Comparison of ENCODE assay signal across 21 mouse cellular contexts in the genomic region with DNA sequence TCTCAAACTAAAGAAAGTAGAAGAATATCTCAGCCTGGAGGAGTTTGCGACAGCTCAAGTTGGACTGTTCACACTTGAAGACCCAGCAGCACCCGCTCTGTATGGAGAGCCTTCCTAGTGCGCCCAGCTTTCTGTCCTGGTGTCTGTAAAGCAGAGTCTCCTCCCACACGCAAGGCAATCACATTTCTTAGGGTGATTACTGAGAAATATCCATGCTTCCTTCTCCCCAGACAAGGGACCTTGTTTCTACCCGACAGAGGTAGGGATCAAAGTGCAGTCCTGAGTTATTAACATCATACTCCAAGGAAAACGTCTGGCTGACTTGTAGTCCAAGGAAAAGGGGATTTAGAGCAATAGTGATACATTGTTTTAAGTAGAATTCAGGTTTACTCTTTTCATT. TPM values are rescaled to one million over a fixed set of nuclear protein-coding genes. Genes with fewer than 3 reads are reported as not detected.
"Had no signal": no experiment of that assay in that cellular context is flagged by ENCODE, and none has a peak within 500 bp of the region (broad histone marks: within the 10 kb centered on the region; RNA-seq: fewer than 3 reads in every experiment).

No protein-coding gene starts in this region.

- H3K36me3 ChIP-seq: hindbrain, embryonic 13.5 days; limb, embryonic 12.5 days; liver, embryonic 15.5 days; midbrain, embryonic 13.5 days had no signal

- ATAC-seq: lung, postnatal 0 days; midbrain, embryonic 13.5 days had no signal

- H3K9ac ChIP-seq: hindbrain, embryonic 13.5 days; limb, embryonic 12.5 days; liver, embryonic 15.5 days; midbrain, embryonic 13.5 days had no signal

- H3K9me3 ChIP-seq: hindbrain, embryonic 13.5 days; limb, embryonic 12.5 days; liver, embryonic 15.5 days; midbrain, embryonic 13.5 days had no signal

- H3K4me2 ChIP-seq: hindbrain, embryonic 13.5 days; limb, embryonic 12.5 days; liver, embryonic 11.5 days; liver, embryonic 15.5 days; midbrain, embryonic 13.5 days had no signal

- H3K4me1 ChIP-seq: hindbrain, embryonic 13.5 days; liver, embryonic 15.5 days; midbrain, embryonic 13.5 days had no signal

- H3K4me3 ChIP-seq: hindbrain, embryonic 13.5 days; limb, embryonic 12.5 days; liver, embryonic 15.5 days; midbrain, embryonic 13.5 days had no signal

- DNase-seq: layer of hippocampus, adult 9-11 months; layer of hippocampus, postnatal 36 days; lung, adult 2 months; lung, postnatal 36 days; right cerebral cortex, postnatal 14 days; thymus, adult 2 months; thymus, postnatal 25 days had no signal

- H3K27ac ChIP-seq: hindbrain, embryonic 13.5 days; hindbrain, postnatal 0 days; kidney, postnatal 0 days; limb, embryonic 12.5 days; liver, embryonic 15.5 days; midbrain, embryonic 13.5 days had no signal

- H3K27me3 ChIP-seq: hindbrain, embryonic 13.5 days; limb, embryonic 12.5 days; liver, embryonic 15.5 days; midbrain, embryonic 13.5 days had no signal

RNA-seq across cellular contexts. Expression of gene Adgrf1, which starts 6.1 kb away (rescaled TPM):
- total RNA-seq: hindbrain, postnatal 0 days; layer of hippocampus, adult 18-20 months; layer of hippocampus, postnatal 36 days; left cerebral cortex, adult 8-10 months; left cerebral cortex, postnatal 25 days; megakaryocyte progenitor cell, adult 5-6 weeks; midbrain, postnatal 0 days had no signal
- polyA plus RNA-seq: hindbrain, embryonic 13.5 days; hindbrain, postnatal 0 days; limb, embryonic 12.5 days; lung, adult 2 months; lung, postnatal 0 days; midbrain, embryonic 13.5 days; midbrain, postnatal 0 days; neural tube, embryonic 14.5 days had no signal
